Mouse (Mus musculus): ENCODE measurements around the gene Tiam1.
"Not testable (repeated sequence)": the region's sequence is repeated elsewhere in the genome, so short reads cannot be mapped to it uniquely, and the experiment has no call there.

Gene Tiam1

DNA sequence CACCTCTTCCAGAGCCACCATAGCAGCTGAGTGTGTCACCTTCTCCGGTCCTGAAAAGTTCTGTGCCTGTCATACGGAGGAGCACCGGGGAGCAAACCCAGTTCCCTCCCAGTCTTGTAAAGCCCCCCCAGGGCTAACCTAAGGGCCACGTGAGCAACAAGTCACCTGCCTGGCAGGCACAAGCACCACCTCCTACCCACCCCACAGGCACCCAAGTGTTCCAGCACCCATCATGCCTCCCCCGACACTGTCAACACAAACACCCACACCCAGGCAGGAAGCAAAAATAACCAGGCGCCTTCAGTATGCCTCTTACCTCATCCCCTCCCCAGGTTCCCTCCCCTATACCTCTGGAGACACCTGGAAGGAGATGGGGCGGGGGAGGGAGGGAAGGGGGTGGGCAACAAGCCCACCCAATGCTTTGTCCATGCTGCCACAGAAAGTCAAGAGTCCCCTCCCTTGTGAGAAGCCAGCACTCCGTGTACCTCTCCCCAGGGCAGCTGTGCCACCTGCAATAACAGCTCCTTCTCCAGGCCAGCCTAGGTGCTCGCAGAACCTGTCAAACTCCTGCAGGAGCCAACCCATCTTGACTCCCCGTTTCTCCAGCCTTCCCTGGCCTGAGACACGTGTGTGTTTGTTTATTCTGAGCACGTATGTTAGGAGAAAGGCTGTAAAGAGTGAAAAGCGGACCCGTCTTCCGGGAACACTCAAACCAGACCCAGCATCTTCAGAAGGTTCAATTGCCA is 38.7 kb downstream of the Tiam1 start:
- DNase-seq (ENCODE audit: low read depth), result no peak

DNA sequence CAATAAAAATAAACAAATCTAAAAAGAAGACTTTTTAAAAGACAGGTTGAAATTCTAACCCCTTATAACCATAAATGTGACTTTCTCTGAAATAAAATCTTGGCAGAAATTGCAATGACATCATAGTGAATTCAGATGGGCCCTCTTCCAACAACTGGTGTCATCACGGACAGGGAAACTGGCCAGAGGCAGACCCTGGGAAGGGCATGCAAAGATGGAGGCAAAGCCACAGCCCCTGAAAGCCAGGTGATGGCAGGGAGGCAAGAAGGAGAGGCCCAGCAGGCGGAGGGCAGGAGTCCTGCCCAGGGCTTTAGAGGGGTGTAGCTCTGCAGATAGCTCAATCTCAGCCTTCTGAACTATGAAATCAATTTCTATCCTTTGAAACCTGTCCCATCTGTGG is 39.8 kb downstream of the Tiam1 start:
- DNase-seq (ENCODE audit: low read depth), result no peak

DNA sequence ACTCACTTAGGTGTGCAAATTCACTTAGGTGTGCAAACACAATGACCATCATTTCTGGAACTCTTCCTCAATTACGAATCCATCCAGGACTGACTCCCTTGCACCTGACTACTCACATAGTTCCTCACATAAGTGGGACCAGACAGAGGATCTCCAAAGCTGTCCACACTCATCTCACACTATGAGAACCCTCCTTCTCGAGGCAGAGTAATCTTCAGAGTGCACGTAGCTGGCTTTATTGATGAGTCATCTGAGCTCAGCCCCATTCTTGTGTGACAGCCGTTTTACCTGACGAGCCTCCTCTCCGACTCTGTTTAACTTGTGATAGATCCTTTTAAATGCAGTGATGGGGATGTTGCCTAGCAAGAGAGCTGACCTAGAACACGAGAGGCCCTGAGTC is 41.0 kb downstream of the Tiam1 start:
- DNase-seq (ENCODE audit: low read depth), result no peak

DNA sequence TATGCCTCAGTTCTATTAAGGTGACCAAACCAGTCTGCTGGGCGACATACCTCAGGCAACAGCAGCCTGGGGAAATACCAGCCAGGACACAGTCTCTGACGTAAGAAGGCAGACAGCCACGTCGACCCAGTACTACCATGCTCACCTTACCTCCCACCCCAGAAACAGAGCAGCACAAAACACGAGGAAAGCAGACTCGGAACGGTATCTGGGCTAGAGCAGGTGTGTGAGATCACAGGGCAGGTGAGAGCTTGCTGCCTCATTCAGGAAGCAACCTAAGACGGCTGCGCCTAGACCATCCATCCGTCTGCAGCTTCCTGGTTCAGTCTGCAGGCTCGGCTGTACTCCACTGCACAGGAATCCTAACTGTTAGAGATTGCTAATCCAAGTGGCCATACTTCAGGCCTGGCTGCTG is 45.4 kb downstream of the Tiam1 start:
- DNase-seq (ENCODE audit: low read depth), result no peak

DNA sequence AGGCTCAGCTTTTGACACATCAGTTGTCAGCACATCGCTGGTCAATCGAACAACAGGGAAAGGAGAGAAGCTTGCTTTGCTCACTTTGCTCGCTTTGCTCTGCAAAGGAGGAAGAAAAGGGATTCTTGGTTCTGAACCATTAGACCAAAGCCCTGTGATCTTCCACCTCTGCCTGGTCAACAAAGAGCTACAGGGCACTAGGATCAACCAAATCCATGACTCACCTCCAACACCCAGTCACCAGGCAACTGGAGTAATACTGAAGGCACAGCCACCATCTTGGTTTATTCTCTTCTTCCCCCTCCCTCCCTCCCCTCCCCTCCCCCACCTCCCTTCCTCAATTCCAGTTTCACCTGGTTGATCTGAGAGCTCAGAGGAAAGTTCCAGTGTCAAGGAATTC is 45.8 kb downstream of the Tiam1 start:
- DNase-seq (ENCODE audit: low read depth), result no peak

DNA sequence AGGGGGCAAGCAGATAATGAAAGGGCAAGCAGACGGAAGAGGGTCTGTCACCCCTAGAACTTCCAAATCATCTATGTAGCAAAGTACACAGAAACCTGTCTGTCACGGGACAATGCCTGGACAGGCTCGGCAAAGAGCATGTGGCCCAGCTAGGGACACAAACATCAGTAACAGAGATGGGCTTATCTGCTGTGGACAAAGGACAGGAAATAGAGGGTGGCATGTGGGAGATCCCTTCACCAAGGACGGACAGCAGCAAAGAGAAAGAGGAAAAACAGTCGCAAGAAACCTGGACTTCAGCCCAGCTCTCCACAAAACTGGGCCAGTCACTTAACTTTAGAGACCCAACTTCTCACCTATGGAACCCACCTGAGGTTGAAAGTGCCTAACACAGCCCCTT is 47.6 kb downstream of the Tiam1 start:
- no peak for DNase-seq (ENCODE audit: low read depth)

DNA sequence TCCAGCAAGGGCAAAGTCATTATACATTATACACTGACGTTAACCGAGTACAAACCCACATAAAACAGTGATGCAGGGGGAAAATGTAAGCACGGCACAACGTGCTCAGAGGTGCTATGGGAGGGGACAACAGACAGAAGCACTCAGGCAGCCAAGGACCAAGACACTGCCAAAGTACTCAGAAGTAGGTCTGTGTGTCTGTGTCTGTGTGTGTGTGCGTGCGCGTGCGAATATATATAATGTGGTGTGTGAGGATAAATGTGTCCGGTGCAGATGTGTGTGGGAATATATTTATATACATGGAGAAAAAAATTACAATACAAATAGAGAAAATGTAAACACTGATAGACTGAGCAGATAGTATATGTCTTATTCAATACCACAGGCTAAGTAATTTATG is 50.6 kb downstream of the Tiam1 start:
- DNase-seq (ENCODE audit: low read depth), result no peak

DNA sequence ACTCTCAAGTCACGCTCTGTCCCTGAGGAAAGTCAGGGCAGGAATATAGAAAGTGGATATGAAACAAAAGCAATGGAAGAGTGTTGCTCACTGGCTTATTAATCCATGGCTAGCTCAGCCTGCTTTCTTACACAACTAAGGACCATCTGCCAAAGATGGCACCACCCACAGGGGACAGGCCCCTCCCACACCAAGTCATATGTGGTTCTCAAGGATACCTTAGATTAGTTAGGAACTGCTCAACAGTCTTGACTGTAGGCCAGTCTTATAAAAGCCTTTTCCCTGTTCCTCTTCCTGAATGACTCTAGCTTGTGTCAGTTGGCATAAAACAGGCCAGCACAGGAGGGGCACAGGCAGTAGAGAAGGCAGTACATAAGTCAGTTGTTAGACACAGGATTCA is 51.7 kb downstream of the Tiam1 start:
- DNase-seq (ENCODE audit: low read depth), result no peak

DNA sequence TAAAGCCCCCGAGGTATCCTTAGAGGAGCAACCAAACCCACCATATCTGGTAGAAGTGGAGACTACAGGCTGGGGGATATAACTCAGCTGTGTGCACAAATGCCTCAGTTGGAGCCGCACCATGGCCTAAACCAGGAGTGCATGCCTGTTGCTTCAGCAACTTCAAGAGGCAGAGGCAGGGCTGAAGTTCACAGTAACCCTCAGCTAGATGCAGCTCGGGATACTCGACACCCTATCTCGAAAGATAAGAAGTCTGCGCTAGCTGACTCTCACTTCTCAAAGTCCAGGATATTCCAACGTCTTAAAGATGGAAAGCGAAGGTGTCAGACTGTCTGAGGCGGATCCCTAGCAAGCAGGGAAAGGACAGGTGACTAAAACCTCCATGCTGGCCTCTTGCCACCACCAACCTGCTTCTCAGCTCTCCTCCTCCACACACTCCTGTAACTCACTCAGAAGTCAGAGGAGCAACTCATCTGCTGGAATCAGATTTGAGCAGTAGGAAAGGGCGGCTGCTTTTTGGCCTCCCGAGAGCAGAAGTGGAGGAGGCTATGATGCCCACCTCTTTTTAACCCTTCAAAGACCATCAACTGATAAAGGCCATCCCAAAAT is 52.4 kb downstream of the Tiam1 start:
- DNase-seq (ENCODE audit: low read depth), result no peak

DNA sequence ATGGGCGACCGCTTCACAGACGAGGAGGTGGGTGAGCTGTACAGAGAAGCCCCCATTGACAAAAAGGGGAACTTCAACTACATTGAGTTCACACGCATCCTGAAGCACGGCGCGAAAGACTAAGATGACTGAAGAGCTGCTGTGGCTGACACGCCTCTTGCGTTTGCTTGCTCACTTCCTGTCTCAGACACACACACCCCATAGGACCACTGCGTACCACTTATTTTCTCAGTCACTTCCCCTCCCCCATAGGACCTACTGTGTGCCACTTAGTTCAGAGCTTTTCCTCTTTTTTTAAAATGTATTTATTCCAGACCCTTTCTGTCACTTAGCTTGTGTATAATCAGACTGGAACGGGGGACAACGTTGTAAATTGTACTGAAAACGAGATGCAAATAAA is 53.2 kb downstream of the Tiam1 start:
- DNase-seq (ENCODE audit: low read depth), result no peak

DNA sequence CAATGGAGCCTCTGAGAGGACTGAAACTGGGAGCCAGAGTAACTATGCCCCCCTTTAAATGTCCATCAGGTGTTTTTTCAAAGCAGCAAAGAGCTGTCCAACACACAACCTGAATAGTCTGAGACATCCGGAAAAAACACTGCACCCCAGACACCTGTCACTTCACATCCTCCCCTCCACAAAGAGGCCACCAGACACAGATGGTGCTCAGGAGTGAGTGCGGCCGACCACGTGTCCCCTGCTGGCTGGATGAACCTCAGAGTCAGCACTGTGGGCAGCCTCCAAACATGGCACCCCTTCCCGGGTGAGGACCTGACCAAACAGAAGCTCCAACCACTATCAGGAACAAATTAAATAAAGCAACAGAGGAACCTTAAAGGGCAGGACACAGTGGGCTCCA is 56.3 kb downstream of the Tiam1 start:
- DNase-seq (ENCODE audit: low read depth), result no peak

DNA sequence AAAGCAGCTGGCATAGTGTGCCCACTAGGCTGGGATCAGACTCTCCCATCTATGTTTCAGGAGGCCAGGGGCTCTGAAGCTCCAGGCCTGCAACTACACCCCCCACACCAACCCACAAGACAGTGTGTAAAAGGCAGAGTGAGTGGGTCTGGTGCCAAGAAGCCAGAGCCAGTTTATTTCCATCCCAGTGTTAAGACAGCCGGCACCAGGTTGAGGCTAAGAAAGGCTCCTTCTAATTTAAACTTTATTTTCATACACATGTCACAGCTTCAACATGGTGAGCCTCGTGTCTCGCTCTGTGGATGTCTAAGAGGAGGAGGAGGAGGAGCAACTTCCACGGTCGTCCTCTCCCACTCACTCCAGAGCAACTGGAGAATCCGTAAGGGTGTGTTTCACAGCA is 57.5 kb downstream of the Tiam1 start:
- no peak for DNase-seq (ENCODE audit: low read depth)

DNA sequence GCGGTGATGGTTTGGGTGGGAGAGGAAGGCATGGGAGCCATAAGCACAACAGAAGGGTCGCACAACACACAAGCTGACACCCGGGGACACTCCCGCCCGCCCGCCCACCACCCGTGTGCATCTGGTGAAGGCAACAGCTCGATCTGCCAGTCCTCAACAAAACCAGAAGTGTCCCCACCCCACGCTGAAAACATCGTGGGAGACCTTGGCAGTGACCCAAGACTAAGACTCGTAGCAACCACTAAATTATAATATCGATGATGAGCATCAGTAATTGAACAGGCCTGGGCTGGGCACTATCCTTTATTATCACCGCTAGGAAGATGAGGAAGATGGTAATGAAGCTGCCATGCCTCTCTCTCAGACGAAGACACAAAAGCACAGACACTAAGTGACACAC is 58.0 kb downstream of the Tiam1 start:
- DNase-seq (ENCODE audit: low read depth), result no peak

DNA sequence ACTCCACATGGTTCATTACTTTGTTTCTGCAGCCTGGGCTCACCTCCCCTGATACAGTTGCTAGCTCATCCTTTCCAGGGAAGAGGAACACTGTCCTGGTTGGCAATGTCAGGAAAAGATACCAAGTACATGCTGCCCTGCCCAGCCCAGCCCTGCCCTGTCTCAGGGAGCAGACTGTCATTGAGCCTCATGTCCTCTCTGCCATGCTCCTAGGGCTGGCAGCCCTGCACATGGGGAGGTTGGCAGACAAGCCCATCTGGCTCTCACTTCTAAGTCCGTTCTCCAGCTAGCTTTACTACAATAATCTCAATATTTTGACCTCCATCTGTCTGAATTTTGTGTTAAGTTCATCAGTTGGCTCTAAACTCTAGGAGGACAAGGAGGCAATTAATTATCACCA is 62.4 kb downstream of the Tiam1 start:
- DNase-seq (ENCODE audit: low read depth), result no peak

DNA sequence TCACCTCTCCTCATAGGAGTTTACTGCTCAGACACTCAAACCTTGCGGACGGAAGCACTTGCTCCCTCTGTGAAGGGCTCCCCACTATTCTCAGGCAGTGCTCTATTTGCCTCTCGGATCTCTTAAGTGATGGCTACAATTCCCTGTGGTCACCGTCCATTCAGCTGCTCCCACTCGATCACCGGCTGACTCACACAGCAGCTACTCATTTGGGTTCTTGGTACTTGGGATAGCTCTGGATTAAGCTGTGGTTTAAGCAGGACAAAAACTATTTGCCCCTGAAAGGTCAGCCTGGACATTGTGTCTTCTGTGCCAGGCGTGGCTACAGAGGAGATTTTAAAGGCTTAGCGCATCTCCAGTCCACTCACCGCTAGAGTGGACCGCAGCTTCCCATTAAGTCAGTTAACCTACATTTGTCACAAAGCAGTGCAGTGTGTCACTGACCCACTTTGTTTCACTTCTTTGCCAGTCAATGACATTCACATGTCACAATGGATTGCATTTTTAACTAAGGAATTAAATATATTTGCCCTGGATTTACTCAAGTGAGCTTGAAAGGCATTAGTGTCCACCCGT is 64.7 kb downstream of the Tiam1 start:
- DNase-seq (ENCODE audit: low read depth), result no peak

DNA sequence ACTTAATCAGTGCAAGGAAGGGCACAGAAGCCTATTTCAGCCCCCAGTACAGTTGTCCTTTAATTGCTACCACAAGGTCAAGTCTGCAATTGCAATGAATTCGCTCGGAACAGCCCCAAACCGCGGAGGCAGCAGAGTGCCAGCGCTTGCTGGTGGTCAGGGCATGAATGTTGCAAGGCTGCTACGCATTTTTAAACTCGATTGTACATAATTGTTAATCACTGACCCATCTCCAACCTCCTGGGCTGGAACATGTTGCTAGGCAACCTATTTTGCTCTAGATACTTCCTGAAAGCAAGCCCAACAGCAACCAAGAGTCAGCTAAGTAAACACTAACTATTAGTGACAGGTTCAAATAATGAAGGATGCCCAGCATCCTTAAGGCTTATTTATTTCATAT is 70.1 kb downstream of the Tiam1 start:
- peak; percentile 42 for DNase-seq (ENCODE audit: low read depth)

DNA sequence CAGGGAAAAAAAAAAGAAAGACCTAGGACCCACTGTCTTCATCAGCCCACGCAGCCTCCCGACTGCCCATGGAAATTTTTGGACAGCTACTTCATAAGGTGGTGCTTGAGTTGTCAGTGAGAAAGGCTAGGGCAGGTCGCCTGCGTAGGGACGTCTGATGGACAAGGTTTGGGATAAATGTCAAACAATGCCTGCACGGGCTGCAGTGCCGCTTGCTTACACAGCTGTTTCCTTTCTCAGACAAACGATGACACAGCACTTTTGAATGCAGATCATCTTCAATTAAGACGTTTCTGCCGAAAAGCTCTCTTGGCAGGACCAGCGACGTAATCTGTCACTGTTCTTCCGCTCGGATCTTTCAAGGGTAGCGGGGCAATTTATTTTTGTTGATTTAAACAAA is 70.9 kb downstream of the Tiam1 start:
- no peak for DNase-seq (ENCODE audit: low read depth)

DNA sequence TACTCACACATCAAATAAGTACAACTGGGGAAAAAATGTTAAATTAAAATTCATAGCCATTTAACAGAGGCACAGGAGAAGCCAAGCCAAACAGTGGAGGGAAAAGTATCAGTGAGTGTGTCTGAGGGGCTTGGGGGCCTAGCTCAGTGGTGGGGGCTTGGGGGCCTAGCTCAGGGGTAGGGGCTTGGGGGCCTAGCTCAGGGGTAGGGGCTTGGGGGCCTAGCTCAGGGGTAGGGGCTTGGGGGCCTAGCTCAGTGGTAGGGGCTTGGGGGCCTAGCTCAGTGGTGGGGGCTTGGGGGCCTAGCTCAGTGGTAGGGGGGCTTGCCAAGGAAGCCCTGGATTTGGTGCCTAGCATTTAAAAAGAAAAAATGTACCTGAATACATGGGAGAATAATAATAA is 72.4 kb downstream of the Tiam1 start:
- not testable (repeated sequence) for DNase-seq (ENCODE audit: low read depth)

DNA sequence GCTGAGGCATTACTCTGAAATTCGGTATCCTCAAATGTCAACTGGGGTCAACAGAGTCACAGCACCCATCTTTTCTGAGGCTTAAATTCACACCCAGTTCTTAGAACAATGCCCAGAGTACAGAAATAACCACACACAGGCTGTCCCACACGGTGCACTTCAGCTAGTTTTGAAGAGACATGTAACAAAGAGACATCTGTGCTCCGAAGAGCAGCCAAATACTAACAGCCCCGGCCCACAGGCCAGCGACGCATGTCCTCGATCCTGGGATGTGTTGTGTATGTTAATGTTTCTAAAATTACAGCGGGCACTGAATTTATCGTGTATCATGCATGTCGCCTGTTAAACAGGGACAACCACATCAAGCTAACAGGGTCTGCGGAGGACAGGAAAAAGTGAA is 73.5 kb downstream of the Tiam1 start:
- DNase-seq (ENCODE audit: low read depth), result no peak

DNA sequence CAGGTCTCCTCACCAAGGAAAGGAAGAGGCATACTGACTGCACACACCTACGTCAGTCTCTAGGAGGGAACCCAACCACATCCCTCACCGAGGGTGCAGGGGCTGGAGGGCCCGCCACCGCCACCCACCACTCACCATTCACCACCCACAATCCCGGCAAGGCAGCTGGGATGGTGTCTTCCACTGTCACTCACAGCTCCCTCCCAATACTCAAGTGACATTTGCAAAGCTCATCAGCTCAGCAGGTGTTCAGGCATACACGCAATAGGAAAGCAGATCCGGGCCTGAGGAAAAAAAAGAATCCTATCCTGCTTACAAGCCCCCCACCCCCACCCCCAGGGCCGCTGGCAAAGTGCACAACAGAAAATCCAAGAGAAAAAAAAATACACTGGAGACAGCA is 74.4 kb downstream of the Tiam1 start:
- DNase-seq (ENCODE audit: low read depth), result no peak

DNA sequence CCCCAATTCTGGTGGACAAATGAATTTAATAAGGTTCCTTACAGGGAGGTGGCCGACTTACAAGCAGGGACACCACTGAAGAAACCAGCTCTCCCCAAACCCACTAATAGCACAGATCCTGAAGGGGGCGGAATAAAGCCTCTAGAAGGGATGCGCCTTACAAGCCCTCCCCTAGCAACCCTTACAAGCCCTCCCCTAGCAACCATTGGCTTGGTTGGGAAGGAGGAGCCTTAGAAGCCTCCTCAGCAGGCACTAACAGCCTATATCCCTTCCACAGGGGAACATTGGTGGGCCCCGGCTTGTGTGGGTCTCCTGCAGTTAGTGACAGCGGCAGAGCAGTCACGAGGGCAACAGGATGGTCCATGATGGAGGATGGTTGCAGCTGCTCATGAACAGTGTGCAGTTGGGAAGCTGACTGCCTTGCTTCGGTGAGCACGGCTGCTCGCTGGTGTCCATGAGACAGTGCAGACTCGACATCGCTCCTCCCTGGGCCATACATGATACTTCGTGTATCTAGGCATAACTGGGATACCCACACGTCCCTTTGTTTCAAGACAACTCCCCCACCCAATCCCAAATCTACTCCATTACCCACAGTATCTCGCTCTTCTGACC is 90.6 kb downstream of the Tiam1 start:
- DNase-seq (ENCODE audit: low read depth), result no peak

DNA sequence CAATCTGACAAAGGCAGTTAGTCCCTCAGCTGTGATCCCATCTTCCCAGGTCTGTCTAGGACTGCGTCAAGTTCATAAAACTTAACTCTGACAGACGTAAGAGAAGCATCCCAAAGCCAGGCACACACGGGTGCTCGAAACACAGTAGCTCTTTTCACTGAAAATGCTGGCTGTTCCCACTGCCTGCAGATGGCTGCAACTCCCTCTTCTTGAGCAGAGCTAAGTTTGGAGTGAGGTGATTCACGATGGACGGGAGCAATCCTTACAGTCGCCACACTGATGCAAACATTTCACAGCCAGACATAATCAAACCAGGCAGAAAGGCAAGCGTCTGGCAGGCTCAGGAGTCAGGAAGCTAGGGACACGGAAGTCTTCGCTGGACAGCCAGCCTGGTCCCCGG is 91.2 kb downstream of the Tiam1 start:
- no peak for DNase-seq (ENCODE audit: low read depth)

DNA sequence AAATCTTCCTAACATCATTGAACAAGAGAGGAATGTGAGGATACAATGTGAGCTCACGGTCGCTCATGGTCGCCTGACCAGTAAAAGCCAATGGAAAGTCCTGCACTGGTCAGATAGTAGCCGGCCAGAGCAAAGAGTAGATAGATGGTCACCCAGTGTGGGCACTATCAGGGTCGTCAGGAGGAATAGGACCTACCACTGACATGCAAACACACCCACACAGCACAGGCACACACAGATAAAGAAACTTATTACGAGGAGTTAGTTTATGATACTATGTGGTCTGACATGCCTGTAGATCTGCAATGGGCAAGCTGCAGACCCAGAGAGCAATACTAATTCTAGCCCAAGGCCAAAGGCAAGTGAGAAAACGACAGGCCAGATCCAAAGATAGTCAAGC is 92.5 kb downstream of the Tiam1 start:
- no peak for DNase-seq (ENCODE audit: low read depth)
